Mouse (Mus musculus) neural tube, embryonic 14.5 days (tissue): ENCODE results near the gene Pou2f2. TPM values are rescaled to one million over a fixed set of nuclear protein-coding genes. Genes with fewer than 3 reads are reported as not detected.

ENCODE experiments used
- ATAC-seq: fragments of 200-750 bp; cut with Nextera tagmentation; 2 replicates; pipeline ENCODE4 v1.8.0; 2017; ENCODE audit warnings: low read depth, mild to moderate bottlenecking, moderate TSS enrichment, moderate library complexity
- H3K27ac ChIP-seq: fragments of 300-500 bp; sonication (generic); 2 replicates; pipeline ENCODE4 v1.5.1; 2014; ENCODE audit warnings: low read depth, mild to moderate bottlenecking, control low read depth, low read length, moderate library complexity, mixed read lengths
- H3K27me3 ChIP-seq: fragments of 300-500 bp; sonication (generic); 2 replicates; pipeline ENCODE4 v1.6.1; 2014; ENCODE audit warnings: low read length; ENCODE audit not compliant: control insufficient read depth, insufficient read depth
- H3K36me3 ChIP-seq: fragments of 300-500 bp; sonication (generic); 2 replicates; pipeline ENCODE4 v1.6.1; 2014; ENCODE audit warnings: low read length, mixed read lengths; ENCODE audit not compliant: control insufficient read depth, insufficient read depth
- H3K4me1 ChIP-seq: fragments of 300-500 bp; sonication (generic); 2 replicates; pipeline ENCODE4 v1.6.1; 2014; ENCODE audit warnings: low read length; ENCODE audit not compliant: control insufficient read depth, insufficient read depth
- H3K4me2 ChIP-seq: fragments of 300-500 bp; sonication (generic); 2 replicates; pipeline ENCODE4 v1.6.1; 2014; ENCODE audit warnings: mild to moderate bottlenecking, low read depth, low read length, control low read depth
- H3K4me3 ChIP-seq: fragments of 300-500 bp; sonication (generic); 2 replicates; pipeline ENCODE4 v1.5.1; 2014; ENCODE audit warnings: low read depth, low read length, control low read depth, mixed read lengths
- H3K9ac ChIP-seq: fragments of 300-500 bp; sonication (generic); replicated peaks from 2 replicates; pipeline ENCODE4 v1.6.1; 2014; ENCODE audit warnings: low read depth, mild to moderate bottlenecking, control low read depth, low read length, mixed read lengths
- H3K9me3 ChIP-seq: fragments of 300-500 bp; sonication (generic); 2 replicates; pipeline ENCODE4 v1.6.1; 2016; ENCODE audit warnings: low read length; ENCODE audit not compliant: control insufficient read depth
- WGBS: fragments of 180-500 bp; shearing (Covaris S2); extraction: QIAGEN DNeasy Blood & Tissue Kit; methylation state at CpG from one replicate; pipeline ENCODE4 v1.1.7; 2014; 5-methylcytosine and 5-hydroxymethylcytosine counted together
- polyA plus RNA-seq: library from polyadenylated mRNA; unstranded; fragments of >200 nt; fragmentation: Nextera tagmentation; extraction: Ambion mirVana; gene quantifications from 2 replicates; pipeline ENCODE4 v1.2.1, GENCODE M21; 2014

The Pou2f2 gene
- polyA plus RNA-seq, 1 experiment from 2014 or later = 33.6 TPM

DNA sequence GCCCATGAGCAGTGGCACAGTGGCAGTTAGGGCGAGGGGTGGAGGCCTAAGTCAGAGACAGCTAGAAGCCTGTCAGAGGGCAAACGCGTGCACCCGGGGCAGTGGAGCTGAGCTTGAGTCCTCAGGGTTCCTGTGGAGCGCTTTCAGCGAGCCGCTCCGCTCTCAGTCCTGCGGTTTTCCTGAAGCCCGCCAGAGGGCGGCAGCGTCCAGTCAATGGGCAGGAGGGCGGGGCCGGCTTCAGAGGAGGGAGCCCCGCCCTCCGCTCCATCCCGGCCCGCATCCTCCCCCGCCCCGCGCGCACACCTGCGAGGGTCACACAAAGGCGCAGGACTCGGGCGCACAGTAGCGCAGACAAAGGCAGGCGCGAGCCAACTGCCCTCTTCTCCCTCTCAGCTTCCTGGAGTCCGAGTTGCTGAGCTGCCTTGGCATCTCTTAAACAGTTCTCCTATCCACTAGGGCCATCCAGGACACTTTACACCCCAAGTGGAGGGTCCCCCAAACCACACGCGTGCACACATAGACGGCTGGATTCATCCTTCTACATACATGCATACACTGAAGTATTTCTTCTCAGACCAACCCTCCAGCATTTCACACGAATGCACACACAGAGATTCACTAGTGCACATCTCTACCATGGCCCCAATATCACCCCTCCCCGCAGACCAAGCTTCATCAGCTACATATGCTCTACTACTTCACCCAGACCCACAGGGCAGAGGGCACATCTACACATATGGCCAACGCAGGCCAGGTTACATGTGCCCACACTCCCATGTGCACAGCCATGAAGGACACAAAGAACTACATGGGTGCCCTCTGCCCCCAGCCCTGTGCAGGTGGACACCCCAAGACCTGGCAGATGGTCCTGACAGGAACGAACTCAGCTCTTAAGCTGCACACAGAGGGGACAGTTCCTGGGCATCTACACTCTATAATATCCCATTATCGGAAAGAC lies 46.2 kb downstream of the Pou2f2 start:
- Histone ChIP-seq H3K4me2 (peak overlapping the region; percentile 52), H3K9ac (peak overlapping the region; percentile 46; the same call in 1 of the 2 replicates), H3K9me3 (no peaks in the 10 kb centered on the region), H3K36me3 (no peaks in the 10 kb centered on the region), H3K4me1 (peaks cover 10% of the 10 kb centered on the region; the same call in 1 of the 2 replicates), H3K27ac (peak overlapping the region; percentile 72), H3K4me3 (peak overlapping the region; percentile 19; the same call in 1 of the 2 replicates), H3K27me3 (no peaks in the 10 kb centered on the region)
- WGBS = 6% methylated on average over 38 of the region's 38 CpGs
- ATAC-seq = peak; percentile 73

DNA sequence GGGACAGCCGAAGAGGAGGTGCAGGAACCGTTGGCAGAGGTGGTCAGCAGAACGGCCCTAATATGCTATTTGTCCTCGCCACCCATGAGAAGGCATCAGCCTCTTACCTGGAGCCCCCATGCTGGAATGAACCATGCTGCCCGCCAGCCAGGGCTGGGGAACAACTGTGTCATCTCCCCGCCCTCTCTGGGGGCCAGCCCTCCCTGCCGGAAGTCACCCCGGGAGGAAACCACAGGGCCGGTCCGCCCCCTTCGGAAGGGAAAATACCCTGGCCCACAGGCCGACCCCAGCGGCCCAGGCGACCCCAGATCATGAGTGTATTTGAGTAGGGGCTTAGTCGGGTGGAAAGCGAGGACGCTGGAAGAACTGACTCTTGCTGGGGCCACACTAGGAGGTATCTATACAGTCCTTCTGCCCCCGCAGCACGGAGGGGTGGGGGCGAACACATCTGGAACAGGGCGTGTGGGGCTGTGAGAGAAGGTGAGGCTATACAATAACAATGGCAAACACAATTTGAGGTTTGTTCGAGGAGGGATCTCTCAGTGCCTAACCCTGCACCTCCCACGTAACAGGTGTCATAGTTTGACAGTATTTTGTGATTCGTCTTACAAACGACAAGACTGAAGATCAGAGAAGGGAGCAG lies 47.1 kb downstream of the Pou2f2 start:
- Histone ChIP-seq H3K36me3 (no peaks in the 10 kb centered on the region), H3K9ac (no peak overlapping the region), H3K4me1 (peaks cover 10% of the 10 kb centered on the region; the same call in 1 of the 2 replicates), H3K27me3 (no peaks in the 10 kb centered on the region), H3K9me3 (no peaks in the 10 kb centered on the region), H3K27ac (no peak overlapping the region), H3K4me3 (no peak overlapping the region), H3K4me2 (no peak overlapping the region)
- no peak; the same call in 1 of the 2 replicates for ATAC-seq
- 6% methylated on average over 25 of the region's 25 CpGs for WGBS

DNA sequence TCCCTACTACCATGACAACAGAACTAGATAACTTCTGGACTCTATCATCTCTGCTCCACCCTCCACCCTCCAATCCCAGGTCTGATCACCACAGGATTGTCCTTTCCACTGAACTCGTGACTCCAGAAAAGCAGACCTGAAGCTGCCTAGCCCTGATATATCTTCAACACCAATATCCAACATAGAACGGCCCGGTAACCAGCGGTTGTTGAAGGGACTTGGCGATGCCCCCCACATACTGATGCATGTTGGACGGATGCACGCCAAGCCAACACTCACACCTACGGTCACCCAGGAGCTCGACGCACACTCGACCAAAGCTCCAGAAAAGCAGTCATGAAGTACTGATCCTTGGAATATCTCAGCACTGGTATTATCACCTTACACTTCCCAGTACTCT lies 48.3 kb downstream of the Pou2f2 start:
- ATAC-seq = no peak
- no peak overlapping the region for H3K4me2 ChIP-seq
- no peak overlapping the region for H3K27ac ChIP-seq
- H3K9me3 ChIP-seq = no peaks in the 10 kb centered on the region
- no peaks in the 10 kb centered on the region for H3K36me3 ChIP-seq
- no peaks in the 10 kb centered on the region for H3K27me3 ChIP-seq
- no peak overlapping the region for H3K9ac ChIP-seq
- peaks cover 10% of the 10 kb centered on the region; the same call in 1 of the 2 replicates for H3K4me1 ChIP-seq
- 92% methylated on average over 11 of the region's 11 CpGs for WGBS
- no peak overlapping the region for H3K4me3 ChIP-seq

DNA sequence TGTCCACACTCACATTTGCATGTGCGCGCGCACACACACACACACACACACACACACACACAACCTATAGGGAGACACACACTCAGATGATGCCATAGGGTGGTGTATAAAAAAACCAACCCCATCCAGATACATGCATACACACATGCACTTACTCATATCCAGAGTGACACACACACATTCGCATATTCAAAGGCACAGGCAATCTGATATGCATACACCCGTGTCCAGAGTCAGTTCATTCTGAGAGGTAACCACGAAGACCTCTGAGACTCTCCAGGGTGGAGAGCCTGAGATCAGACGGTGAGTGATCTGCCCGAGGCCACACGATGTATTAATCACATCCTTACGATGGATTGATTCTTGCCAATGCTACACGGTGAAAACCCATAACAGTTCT lies 49.0 kb downstream of the Pou2f2 start:
- H3K4me2 ChIP-seq = no peak overlapping the region
- H3K4me3 ChIP-seq = no peak overlapping the region
- H3K9me3 ChIP-seq = no peaks in the 10 kb centered on the region
- no peak overlapping the region for H3K9ac ChIP-seq
- no peak overlapping the region for H3K27ac ChIP-seq
- no peaks in the 10 kb centered on the region for H3K27me3 ChIP-seq
- H3K36me3 ChIP-seq = no peaks in the 10 kb centered on the region
- ATAC-seq = no peak
- 81% methylated on average over 11 of the region's 11 CpGs for WGBS
- peaks cover 10% of the 10 kb centered on the region; the same call in 1 of the 2 replicates for H3K4me1 ChIP-seq

DNA sequence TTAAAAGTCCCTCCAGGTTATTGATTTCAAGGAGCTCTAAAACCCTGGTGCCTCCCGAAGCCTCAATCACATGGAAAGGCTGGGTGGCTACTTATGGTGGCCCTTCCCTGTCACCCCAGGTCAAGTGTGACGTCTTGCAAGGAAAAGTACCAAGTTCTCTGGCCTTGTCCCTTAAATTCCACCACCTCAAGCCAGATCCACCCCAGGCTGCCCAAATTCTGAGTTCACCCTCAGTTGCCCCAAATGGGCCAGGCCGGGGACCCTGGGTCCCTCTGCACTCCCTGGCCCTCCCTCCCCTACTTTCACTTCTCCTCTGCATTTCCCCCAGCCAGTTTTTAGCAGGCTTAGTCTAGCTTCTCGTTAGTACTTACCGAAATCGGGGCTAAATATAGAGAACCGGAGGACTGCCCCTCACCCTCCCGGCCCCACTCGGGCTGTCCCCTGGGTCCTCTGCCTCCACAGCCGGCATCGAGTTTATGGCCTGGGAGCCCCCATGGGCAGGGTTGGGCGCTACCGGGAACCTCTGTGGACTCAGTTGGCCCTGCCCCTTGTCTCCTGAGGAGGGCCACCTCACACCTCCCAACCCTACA lies 50.0 kb downstream of the Pou2f2 start:
- ATAC-seq = no peak
- Histone ChIP-seq H3K36me3 (no peaks in the 10 kb centered on the region), H3K9me3 (no peaks in the 10 kb centered on the region), H3K4me2 (no peak overlapping the region), H3K27ac (no peak overlapping the region), H3K27me3 (no peaks in the 10 kb centered on the region), H3K4me3 (no peak overlapping the region), H3K4me1 (peaks cover 10% of the 10 kb centered on the region; the same call in 1 of the 2 replicates), H3K9ac (no peak overlapping the region)
- 59% methylated on average over 13 of the region's 13 CpGs for WGBS

DNA sequence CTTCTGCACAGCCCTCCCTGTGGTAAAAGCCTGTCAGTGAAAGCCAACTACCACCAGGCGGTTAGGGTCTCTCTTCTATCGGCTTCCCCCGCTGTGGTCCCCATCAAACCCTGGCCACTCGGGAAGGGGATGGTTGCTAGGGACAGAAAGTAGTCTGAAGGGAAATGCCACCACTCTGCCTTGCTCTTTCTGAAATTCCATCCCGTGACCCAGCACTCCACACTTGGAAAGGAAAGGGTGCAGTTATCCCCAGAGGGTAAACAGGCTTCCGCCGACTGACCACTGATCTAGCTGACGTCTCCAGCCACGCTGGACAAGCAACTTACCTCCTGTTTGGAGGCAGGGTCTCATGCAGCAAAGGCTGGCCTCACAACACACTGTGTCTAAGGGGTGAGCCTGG lies 51.6 kb downstream of the Pou2f2 start:
- Histone ChIP-seq H3K9ac (no peak overlapping the region), H3K36me3 (no peaks in the 10 kb centered on the region), H3K4me1 (peaks cover 2% of the 10 kb centered on the region; the same call in 1 of the 2 replicates), H3K27me3 (no peaks in the 10 kb centered on the region), H3K9me3 (no peaks in the 10 kb centered on the region), H3K4me2 (no peak overlapping the region), H3K27ac (no peak overlapping the region), H3K4me3 (no peak overlapping the region)
- WGBS = 69% methylated on average over 9 of the region's 9 CpGs
- ATAC-seq = no peak

DNA sequence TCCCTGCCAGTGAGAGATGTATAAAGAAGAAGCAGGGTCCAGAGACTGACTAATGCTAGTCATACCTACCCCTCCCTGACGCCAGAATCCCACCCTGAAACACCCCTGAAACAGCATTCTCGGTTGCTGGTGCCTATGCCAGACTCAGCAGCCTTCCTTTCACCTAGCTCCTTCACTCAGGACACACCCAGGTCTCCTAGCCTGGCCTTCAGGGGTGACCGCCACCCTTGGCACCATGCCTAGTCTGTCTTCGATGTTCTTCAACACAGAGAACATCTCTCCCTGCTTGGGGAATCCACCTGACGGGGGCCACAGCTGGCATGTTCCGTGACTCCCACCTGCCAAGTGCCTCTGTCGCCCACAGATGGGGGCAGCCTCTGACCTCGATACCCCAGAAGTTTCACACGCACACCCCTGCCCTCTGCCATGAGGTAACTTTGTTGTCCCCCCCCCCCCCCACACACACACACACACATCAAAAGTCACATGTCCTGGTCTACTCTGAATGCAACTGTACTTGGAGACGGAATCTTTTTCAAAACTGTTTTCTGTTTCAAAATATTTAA lies 53.7 kb downstream of the Pou2f2 start:
- no peaks in the 10 kb centered on the region for H3K9me3 ChIP-seq
- no peak overlapping the region for H3K4me3 ChIP-seq
- H3K36me3 ChIP-seq = no peaks in the 10 kb centered on the region
- 87% methylated on average over 10 of the region's 10 CpGs for WGBS
- no peak for ATAC-seq
- H3K9ac ChIP-seq = no peak overlapping the region
- H3K27me3 ChIP-seq = no peaks in the 10 kb centered on the region
- no peak overlapping the region for H3K27ac ChIP-seq
- H3K4me2 ChIP-seq = no peak overlapping the region
- H3K4me1 ChIP-seq = no peaks in the 10 kb centered on the region

DNA sequence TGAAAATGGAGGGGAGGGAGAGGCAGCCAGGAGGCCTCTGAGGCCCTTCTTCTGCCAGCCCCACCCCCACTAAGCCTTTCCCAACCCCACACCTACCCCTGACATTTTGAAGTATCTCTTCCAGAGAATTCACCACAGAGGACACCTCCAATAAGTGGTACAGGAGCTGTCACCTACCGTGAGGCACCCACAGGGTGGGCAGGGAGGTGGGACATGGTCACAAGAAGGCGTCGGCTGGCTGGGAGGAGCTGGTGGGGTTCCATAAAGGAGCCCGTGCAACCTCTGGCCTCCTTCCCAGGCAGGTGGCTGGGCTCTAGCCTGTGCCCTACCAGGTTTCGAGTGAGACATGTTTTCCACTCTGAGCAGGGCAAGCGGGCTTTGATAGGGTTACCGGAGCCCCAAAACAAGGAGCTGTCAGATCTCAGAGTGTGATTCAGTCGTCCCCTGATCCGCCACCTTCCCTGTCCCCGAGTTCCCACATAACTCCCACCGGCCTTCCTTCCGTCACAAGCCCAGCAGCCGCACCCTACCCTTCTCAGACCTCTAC lies 58.2 kb downstream of the Pou2f2 start:
- Histone ChIP-seq H3K9ac (no peak overlapping the region), H3K9me3 (no peaks in the 10 kb centered on the region), H3K4me2 (no peak overlapping the region), H3K27ac (no peak overlapping the region), H3K36me3 (no peaks in the 10 kb centered on the region), H3K27me3 (no peaks in the 10 kb centered on the region), H3K4me1 (no peaks in the 10 kb centered on the region), H3K4me3 (no peak overlapping the region)
- no peak for ATAC-seq
- 76% methylated on average over 13 of the region's 13 CpGs for WGBS
